Mouse (Mus musculus): ENCODE measurements at regions not wholly inside any gene's neighbourhood (a gene's known extent, or its start where the extent isn't known, plus 50 kb on each side); places are given as distances from the start of the nearest gene placed in this dataset.

DNA sequence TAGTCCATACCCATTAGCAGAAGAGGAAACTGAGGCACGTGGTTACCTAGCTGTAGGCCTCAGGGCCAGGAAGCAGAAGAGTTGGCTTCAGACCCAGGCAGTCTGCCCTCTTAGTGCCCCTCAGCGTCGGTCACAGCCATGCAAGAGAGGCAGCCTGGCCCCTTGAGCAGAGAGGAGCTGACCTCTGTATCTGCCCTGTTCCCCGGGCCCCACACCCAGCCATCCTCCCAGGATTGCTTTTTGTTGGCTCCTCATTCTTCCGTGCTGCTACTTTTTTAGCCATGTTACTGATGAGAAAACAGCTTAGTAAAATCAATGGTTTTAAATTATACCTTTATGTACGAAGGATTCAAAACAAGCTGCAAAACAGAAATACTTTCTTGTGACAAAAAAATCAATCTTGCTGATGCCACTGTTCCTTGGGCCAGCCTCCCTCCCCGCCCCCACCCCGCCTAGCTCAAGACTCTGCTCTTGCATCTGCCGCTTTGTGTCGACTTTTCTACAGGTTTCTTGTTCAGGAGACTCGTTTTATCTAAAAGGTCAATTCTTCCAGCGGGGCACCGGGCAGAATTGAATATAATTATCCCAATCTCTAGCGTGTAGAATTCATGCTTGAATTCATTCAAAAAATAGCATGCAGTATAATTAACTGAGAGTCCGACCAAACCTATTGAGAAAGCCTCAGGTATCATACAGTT is 70.8 kb downstream of the Sall1 start:
- intact Hi-C loops (cut with DNase I) = no loop called here
- no peak for DNase-seq

DNA sequence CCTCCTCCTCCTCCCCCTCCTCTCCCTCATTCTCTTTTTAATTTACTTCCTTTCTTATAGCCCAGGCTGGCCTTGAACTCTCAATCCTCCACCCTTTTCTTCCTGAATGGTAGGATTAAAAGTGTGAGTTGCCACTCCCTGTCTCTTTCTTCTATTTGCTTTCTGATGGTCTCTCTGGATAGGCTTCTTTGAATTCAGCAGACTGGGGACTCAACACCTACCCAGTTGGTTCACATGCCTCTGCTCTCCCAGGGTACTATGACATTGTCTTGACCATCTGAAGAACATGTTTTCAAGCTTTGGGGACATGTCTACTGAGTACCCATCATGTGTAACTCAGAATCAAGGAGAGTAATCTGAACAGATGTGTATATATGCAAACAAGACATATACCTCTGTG is 85.1 kb downstream of the Sall1 start:
- DNase-seq = no peak
- intact Hi-C loops (cut with DNase I) = no loop called here

DNA sequence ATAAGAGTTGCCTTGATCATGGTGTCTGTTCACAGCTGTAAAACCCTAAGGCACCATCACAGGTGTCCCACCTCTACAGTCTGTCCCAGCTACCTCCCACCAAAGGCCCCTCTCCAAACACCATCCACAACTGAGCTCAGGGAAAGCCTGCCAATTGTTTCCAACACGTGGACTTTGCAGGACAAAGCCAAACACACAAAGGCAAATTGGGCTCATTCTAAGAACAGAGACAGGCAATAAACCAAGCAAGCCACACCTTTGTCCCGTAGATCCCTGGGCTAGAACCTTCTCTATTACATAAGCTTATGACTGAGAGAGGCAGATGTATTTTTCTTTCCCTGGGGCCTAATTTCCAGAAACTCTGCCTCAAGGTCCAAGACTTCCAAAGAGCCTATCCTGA is 90.8 kb downstream of the Sall1 start:
- intact Hi-C loops (cut with DNase I) = no loop called here
- DNase-seq = no peak

DNA sequence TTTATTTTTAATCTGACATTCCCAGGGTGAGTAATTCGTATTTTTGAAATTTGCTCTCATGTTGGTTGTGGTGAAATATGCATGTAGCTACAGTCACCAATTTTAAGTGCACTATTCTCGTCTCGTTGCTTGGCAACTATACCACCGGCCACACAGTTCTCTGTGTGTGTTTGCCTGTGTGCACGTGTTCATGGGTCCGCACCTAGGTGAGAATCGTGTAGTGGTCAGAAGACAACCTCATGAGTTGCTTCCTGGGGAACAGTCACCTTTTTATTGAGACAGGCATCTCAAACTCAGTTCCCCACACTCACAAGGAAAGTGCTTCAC is 92.2 kb downstream of the Sall1 start:
- intact Hi-C loops (cut with DNase I) = no loop called here
- no peak for DNase-seq

DNA sequence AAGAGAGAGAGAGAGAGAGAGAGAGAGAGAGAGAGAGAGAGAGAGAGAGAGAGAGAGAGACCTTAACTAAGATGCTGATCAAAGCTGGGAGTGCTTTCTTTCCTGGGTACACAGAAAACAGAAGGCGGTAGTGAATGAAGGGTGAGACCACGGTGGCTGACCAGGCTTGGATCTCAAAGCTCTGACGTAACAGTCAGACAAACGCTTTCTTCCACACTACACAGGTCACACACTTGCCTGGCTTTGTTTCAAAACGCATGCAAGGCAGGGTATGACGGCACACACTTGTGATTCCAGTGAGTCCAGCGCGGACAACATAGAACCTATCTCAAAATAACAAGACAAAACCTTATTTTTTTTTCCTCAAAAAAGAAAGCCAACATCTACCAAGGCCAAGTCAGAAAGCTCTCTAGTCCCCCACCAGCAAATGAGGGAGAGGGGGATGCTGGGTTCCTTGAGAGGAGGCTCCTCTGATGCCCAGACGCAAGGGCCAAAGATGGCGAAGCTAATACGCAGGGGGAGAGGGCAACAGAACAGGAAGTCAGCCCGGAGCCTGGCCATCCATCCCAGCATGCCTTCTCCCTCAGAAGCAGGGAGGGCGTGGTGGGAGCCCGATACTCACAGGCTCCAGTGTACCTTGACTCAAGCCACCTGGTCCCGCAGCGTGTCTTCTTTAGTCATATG is 92.7 kb downstream of the Sall1 start:
- intact Hi-C loops (cut with DNase I) = no loop called here
- no peak for DNase-seq

DNA sequence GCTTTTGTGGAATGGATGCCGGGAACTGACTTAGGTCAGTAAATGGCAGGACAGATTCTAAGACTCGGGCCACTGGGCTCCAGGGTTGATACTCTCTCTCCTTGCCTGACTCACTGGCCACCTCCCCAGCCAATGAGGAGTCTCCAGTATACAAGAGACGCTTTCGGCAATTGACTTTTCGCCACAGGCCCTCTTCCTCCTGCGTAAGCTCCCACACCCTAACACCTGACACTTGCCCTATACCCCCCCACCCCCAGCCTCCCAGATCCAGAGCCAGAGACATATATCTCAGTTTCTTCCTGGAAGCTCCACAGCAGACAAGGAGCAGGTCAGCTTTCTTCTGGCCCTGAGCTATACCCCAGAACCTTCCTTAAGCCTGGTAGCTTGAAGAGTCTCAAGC is 94.0 kb downstream of the Sall1 start:
- intact Hi-C loops (cut with DNase I) = loop anchor here (10.0 kb wide), 1 partner anchor 835 kb away; no protein-coding TSS in a partner anchor

DNA sequence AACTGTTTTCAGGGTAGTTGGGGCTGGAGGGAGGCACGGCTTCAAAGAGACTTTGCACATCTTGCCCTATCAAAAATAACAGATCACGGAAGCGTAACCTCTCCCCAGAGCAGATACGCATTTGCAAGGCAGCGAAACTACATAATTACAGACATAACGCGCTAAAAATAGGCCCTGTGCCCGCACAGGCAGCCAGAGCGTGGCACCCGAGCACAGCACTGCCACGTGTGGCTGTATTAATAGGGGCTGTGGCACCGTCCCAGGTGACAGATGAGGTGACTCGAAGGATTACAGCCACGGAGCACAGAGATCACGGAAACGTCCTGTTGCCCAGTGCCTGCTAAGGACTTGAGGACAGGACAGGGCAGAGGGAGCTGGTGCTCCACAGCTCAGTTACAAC is 95.0 kb downstream of the Sall1 start:
- intact Hi-C loops (cut with DNase I) = loop anchor here (10.0 kb wide), 1 partner anchor 836 kb away; no protein-coding TSS in a partner anchor
- peak; percentile 4 to 15 for DNase-seq

More for the DNA sequence above, 94.0 kb downstream of the Sall1 start:
- DNase-seq = no peak

DNA sequence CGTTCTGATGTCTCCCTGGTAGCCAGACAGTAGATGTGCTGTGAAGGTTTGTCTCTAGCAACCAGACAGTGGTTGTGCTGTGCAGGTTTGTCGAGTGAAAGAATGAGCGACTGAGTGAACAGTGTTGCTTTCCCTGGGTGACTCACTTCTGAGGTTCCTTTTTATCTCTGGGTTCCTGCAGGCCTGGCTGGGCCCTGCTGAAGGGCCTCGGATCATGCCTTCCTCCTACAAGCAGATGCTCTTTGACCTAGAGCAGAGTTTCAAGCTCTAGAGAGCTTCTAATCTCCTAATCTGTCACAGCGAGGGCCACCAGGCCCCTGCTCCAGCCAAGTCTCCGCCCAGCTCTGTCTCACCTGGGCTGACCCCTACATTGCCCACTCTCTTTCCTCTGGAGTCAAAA is 95.6 kb downstream of the Sall1 start:
- intact Hi-C loops (cut with DNase I) = loop anchor here (10.0 kb wide), 1 partner anchor 836 kb away; no protein-coding TSS in a partner anchor
- no peak for DNase-seq

DNA sequence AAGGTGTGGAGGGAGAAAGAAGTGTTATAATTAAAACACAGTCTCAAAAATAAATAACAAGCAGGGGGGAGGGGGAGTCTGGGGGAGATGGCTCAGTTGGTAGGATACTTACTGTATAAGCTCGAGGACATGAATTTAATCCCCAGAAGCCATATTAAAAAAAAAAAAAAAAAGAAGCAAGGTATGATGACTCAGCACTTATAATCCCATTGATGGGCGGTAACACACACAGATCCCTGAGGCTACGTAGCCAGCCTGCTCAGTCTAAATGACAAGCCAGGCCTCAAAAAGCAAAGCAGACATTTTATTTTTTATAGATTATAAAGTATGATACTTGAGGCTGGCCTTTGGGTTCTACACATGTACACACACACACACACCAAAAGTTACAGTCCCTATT is 96.6 kb downstream of the Sall1 start:
- DNase-seq = no peak
- intact Hi-C loops (cut with DNase I) = loop anchor here (10.0 kb wide), 1 partner anchor 837 kb away; no protein-coding TSS in a partner anchor

DNA sequence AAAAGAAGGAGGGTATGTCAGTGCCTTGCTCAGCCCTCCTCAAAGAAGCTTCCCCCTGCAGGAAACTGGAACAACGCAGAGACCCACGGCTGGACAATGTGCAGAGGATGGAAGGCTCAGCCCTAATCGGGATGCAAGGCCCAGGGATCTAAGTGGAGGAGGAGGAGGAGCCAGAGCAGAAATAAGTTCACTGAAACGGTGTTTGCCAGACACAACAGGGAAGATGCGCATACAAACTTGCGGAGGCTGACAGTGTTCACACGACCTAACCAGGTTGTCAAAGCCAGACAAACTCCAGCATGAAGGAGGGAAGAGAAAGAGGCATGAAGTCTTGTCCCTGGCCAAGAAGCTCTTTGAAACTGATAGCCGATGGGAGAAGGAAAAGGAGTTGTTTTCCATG is 98.3 kb downstream of the Sall1 start:
- intact Hi-C loops (cut with DNase I) = loop anchor here (10.0 kb wide), 1 partner anchor 839 kb away; no protein-coding TSS in a partner anchor
- DNase-seq = no peak

DNA sequence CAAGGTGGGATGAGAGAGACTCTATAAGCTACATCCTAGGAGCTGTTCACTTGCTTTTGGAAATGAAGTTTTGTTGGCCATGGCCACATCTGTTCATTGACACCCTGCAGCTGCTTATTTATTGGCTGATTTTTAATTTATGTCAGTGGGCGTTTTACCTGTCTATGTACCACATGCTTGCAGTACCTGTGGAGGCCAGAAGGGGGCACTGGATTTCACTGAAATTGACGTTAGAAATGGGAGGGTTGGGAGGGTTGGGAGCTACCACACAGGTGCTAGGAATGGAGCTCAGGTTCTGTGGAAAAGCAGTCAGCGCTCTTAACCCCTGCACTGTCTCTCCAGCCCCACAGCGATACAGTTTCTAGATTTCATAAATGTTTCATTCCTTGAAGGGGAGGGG is 99.9 kb downstream of the Sall1 start:
- DNase-seq = peak in 1 of 2 experiments; percentile 14
- intact Hi-C loops (cut with DNase I) = loop anchor here (5.0 to 10.0 kb wide), 2 partner anchors 628 to 841 kb away; no protein-coding TSS in a partner anchor

DNA sequence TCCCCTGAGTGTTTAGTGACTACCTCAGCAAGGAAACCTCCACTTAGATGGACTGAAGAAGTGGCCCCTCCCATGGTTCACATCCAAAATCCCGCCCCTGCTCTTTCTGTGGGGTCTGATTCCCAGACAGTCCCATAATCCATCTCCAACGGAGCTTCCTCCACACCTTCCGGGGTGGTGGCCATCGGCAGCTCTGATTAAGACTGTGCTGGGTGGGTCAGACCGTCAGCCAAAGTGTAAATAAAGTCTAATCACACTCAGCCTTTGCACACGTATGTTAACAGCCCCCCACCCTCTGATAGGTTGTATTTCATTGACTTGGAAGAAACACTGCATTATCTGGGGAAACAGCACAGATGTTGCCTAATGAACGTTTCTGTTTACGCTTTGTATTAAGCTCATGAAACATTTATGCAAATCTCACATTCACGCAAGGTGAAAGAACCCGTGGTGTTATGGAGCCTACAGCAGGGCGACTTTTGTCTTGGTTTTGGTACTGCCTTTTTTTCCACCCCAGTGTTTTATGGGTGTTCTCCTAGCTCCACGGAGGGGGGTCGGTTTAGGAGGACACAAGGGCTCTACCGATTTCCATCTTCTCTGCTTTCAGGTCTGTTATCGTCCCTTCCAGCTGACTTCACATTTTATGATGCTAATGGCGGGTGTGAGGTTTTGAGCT is 104.8 kb downstream of the Sall1 start:
- no peak for DNase-seq
- intact Hi-C loops (cut with DNase I) = no loop called here

DNA sequence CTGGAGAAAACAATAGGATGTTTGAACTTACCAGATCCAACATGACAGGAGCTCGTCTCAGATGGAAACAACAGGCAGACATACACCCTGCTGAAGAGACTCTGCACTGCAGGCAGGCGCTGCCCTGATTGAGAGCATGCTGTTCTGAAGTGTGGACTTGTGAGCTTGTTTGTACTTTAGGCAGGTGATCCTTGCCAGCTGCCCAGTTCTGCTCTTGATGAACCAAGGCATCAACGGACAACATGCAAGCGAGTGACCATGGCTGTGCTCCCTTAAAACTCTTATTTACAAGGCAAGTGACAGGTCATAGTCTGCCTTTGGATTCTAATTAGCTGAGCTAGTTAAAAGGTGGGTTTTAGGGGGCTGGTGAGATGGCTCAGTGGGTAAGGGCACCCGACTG is 109.3 kb downstream of the Sall1 start:
- intact Hi-C loops (cut with DNase I) = no loop called here
- DNase-seq = no peak

DNA sequence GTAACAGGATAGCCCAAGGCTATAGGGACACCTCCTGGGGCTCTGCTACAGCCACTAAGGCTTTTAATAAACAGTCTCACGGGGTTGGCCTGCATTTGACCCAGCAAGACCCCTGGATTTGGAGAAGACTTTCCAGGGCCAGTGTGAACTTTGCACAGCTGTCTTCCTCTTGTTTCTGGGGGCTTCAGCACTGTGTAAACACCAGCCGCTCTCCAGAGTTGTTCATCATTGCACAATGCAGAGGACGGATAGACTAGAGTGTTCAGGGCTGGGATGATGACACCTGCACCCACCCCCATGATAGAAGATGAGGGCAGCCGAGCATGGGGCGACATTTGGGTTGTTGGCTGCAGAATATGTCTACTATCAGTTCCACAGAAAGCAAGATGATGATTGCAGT is 112.9 kb downstream of the Sall1 start:
- no peak for DNase-seq
- intact Hi-C loops (cut with DNase I) = no loop called here

DNA sequence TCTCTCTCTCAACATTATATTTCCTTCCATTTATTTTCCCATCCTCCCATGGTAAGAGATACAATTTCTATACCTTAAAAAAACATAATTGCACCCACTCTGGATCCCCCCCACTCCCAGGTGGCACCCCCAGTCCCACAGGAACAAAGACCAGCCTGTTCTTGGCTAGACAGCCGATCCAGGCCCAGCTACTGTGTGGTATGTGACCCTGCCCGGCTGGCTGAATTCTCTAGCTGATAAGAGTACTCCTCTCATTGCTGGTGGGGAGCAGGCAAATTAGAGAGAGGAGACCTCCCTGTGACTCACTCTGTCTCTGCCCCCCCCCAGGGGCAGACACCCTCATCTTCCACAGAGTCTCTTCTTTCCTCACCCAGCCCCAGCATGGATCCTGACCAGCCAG is 113.6 kb downstream of the Sall1 start:
- intact Hi-C loops (cut with DNase I) = no loop called here
- no peak for DNase-seq

DNA sequence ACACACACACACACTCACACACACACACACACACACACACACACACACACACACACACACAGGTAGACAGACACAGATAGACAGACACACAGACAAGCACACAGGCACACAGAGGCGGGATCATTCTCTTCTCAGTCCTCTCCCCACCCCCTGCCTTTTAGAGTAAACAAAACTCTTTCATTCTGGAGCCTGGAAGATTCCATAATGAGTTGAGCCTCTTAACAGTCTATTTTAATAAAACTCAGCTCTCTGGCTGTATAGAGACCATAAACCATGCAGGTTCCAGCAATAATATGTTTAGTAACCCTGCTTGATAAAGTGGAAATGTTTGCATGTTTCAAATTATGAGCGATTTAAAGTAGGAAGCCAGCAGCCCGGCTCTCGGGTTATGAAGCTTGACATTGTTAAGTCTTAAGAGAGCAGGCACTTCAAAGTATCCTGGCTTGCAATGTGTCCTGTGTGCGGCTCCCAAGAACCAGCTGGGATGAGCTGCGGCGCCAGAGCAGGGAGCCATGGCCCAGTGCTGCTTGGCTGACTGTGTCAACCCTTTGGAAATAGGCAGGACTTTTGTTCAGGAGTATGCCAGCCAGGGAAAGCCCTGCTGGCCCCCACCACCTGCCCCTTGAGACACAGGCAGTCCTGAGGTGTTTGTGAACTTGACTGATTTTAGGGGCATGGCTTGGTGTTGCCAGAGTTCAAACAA is 115.1 kb downstream of the Sall1 start:
- DNase-seq = no peak
- intact Hi-C loops (cut with DNase I) = no loop called here

DNA sequence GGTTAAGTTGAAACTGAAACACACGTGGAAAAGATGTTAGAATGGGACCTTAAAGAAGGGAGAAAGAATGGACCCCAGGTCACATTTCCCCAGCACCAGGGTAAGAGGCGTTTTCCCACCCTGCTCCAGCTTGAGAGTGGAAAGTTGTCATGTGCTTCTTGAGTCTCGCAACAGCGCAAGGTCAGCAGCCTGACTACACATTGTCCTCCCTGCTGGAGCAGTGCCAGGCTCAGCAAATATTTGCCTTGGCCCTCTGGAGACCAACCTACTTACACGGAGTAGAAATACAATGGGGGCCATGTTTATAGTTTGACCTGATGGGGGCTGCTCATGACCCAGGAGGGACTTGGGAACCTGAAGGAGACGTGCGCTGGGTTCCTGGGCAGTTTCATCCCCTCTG is 121.1 kb downstream of the Sall1 start:
- DNase-seq = peak; percentile 9 to 39
- intact Hi-C loops (cut with DNase I) = no loop called here

DNA sequence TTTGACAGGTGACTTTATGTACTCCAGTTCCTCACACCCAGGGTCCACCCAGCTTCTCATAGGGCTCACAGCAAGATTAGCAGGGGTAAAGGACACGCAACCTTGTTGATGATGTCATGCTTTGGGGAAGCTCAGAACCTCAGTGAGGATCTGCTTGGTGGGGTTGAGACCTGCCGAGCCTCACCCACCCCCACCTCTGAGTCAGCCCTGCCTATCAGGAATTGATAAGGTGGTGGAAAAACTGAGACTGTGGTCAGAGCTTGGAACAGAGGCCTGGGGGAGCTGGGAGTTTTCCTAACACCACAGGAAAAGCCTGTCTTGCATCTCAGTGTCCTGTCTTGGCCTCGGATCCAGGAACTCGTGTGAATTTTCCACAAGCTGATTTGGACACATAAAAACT is 122.0 kb downstream of the Sall1 start:
- intact Hi-C loops (cut with DNase I) = no loop called here
- DNase-seq = no peak

DNA sequence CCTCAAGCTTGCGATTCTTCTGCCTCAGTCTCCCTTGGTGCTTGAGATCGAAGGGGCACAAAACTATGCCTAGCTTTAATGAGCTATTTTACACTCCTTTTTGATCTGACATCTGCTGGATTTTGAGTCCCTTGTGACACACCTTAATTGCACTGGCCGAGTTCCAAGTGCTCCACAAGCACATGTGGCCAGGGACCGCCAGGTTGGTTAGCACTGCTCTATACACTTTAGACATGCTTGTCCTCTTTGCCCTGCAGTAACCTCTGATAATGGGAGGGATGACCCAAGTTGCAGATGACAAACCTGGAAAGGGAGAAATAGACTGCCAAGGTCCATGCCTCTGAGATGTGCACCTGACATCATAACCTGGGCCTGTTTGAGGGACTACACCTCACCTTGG is 124.7 kb downstream of the Sall1 start:
- intact Hi-C loops (cut with DNase I) = no loop called here
- no peak for DNase-seq

DNA sequence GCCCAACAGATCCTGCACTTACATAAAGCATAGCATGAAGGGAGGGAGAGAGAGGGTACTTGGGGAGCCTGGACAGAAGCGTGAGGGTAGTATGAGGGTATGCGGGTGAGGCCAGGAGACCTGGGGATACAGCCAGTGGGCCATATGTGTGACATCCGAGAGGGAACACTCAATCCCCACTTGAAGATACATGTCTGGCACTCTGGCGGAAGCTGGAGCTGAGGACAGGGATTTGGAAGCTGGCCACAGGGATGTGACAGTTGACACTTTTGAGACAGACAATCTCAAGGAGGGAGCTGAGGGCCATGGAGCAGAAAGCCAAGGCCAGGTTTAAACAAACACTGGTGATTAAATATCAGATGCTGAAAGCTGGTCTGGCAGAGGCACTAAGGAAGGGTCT is 127.9 kb downstream of the Sall1 start:
- peak in 1 of 2 experiments; percentile 37 for DNase-seq
- intact Hi-C loops (cut with DNase I) = no loop called here

DNA sequence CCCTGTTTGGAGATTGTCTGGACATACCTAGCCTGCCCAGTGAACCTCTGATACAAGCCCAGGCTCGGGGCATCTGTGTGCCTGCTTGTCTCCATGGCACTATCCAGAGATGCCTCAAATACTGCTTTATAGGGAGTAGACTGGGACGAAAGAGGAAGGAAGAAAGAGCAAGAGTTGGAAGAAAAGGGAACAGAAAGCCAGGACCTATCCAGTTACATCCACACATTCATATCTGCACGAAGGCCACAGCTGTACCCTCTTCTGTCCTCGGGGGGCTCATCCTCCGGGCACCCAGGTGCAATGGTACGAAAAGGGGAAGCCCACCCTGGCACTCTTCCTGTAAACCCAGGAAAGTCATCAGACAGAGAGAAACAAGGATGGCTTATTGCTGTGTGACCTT is 129.3 kb downstream of the Sall1 start:
- intact Hi-C loops (cut with DNase I) = no loop called here
- DNase-seq = no peak
